Mouse (Mus musculus) left cerebral cortex, adult 18-20 months (tissue): Measurements from ENCODE around the gene Prkn. TPM values are rescaled to one million over a fixed set of nuclear protein-coding genes. Genes with fewer than 3 reads are reported as not detected.
"Not testable (repeated sequence)": the region's sequence is repeated elsewhere in the genome, so short reads cannot be mapped to it uniquely, and the experiment has no call there.

Experiments used
- DNase-seq, 2 experiments: peaks; one replicate each; pipeline ENCODE4 v3.0.0; 2021 to 2022; ENCODE audit warnings: low spot score in 2 of 2, mixed read lengths in 1 of 2
- total RNA-seq, 2 experiments: library from RNA; stranded (reverse); gene quantifications; 2 replicates each; pipeline ENCODE4 v1.2.3; 2021

Prkn gene
- total RNA-seq, 2 experiments from 2014 or later, result 16.1 TPM

- DNase-seq, result no peak
Measured at GRCm38 (mm10) chr17:11972550-11972949, 1132.4 kb downstream of the Prkn start.

GRCm38 (mm10) chr17:11972969-11973787 lies 1133.0 kb downstream of the Prkn start:
- DNase-seq, result no peak

- peak; percentile 68 to 73 for DNase-seq
Measured at GRCm38 (mm10) chr17:11975062-11975607, 1135.0 kb downstream of the Prkn start.

GRCm38 (mm10) chr17:11978260-11978821 lies 1138.2 kb downstream of the Prkn start:
- no peak for DNase-seq

- DNase-seq, result no peak
Measured at GRCm38 (mm10) chr17:11981666-11982065, 1141.5 kb downstream of the Prkn start.

GRCm38 (mm10) chr17:11988110-11988837 lies 1148.1 kb downstream of the Prkn start:
- no peak for DNase-seq

GRCm38 (mm10) chr17:11989296-11989695 lies 1149.1 kb downstream of the Prkn start:
- DNase-seq, result no peak

GRCm38 (mm10) chr17:11990386-11991087 lies 1150.4 kb downstream of the Prkn start:
- DNase-seq, result no peak

- DNase-seq, result peak; percentile 57 to 76
Measured at GRCm38 (mm10) chr17:11993249-11993648, 1153.1 kb downstream of the Prkn start.

GRCm38 (mm10) chr17:11994252-11994651 lies 1154.1 kb downstream of the Prkn start:
- DNase-seq, result no peak

GRCm38 (mm10) chr17:11994754-11995153 lies 1154.6 kb downstream of the Prkn start:
- not testable (repeated sequence) for DNase-seq

- no peak for DNase-seq
Measured at GRCm38 (mm10) chr17:11995522-11995921, 1155.3 kb downstream of the Prkn start.

- DNase-seq, result no peak
Measured at GRCm38 (mm10) chr17:11996311-11996710, 1156.1 kb downstream of the Prkn start.

- no peak for DNase-seq
Measured at GRCm38 (mm10) chr17:12000285-12000684, 1160.1 kb downstream of the Prkn start.

GRCm38 (mm10) chr17:12021326-12021725 lies 1181.1 kb downstream of the Prkn start:
- DNase-seq, result no peak

- no peak for DNase-seq
Measured at GRCm38 (mm10) chr17:12029362-12029761, 1189.2 kb downstream of the Prkn start.

- no peak for DNase-seq
Measured at GRCm38 (mm10) chr17:12029921-12030461, 1189.8 kb downstream of the Prkn start.

GRCm38 (mm10) chr17:12030556-12031160 lies 1190.5 kb downstream of the Prkn start:
- DNase-seq, result no peak

- peak; percentile 54 to 68 for DNase-seq
Measured at GRCm38 (mm10) chr17:12031203-12031942, 1191.2 kb downstream of the Prkn start.
